Mouse (Mus musculus): ENCODE results near the gene Nedd9.

DNA sequence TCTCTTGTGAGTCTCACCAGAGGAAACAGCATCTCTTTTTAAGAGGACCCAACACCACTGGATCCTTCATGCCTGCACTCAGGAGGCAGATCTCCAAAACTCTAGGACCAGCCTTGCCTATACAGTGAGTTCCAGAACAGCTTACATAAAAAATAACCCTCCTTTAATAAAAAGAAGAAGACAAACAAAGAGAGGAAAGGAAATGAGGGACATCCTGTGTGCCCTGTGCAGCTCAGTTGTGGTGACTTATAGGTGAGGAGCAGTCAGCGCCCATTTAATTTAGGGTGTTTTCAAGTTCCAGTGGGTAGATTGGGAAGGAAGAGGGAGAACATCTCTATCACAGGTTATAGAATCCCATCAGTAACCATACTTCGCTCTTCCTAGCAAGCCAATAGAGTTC lies 96.5 kb downstream of the Nedd9 start:
- TF ChIP-seq CTCF (conservative IDR thresholded peaks at IDR 0.05; ENCODE audit: insufficient read depth, insufficient read length, low read depth, low read length), result no peak
- no peak for TF ChIP-seq POLR2A (IDR thresholded peaks at IDR 0.05; ENCODE audit: low read depth, low read length)

All from kidney, adult 2 months (tissue).